Mouse (Mus musculus): ENCODE results near the gene Gm15448. TPM values are rescaled to one million over a fixed set of nuclear protein-coding genes. Genes with fewer than 3 reads are reported as not detected.
"Not testable (repeated sequence)": the region's sequence is repeated elsewhere in the genome, so short reads cannot be mapped to it uniquely, and the experiment has no call there.

Gene Gm15448
- total RNA-seq (2014; fragmentation: Nextera tagmentation), result not detected in 2 replicates
- total RNA-seq (2017), result 0.52 TPM in 1 of 2 replicates, not detected in the other

DNA sequence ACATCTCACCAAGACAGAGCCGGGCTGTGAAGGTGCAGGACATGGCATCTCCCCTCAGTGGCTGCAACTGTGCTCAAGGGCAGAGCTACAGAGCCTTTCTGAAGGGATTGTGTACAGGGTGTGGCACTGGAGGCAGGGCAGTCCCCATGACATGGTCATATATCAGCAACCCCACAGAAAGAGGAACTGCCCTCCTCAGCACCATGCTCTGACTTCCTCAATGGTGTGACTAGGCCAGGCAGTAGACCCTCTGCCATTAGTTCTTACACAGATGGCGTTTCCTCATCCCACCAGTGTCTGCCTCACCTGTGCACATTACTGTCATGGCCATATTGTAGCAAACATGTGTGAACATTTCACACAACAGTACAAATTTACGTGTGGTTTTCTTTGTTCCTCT is at the start of gene Gm15448:
Gene Gm15448 (minus strand): TSS at position 89 of the 400 bp plus-strand sequence.
- ATAC-seq (replicated peaks; ENCODE audit: poor library complexity, severe bottlenecking), result peak; percentile 35; the same call in 1 of the 2 replicates

DNA sequence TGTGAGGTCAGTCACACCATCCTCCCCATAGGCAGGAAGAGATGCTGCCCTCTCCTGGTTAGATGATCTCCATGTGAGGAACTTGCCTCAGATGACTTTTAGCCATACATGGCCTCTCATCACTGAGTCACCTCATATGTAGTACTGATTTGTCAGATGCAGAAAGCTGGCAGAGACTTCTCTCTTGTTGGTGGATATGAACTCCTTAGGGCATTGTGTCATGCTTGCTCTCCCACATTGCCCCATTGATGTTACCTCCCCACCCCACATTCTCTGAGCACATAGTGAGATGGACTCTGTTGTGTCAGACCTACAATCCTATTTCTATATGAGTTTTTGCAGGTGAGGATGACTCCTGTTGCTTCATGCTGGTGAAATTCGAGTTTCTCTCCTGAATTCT is 49.5 kb upstream of the Gm15448 start:
- ATAC-seq (replicated peaks; ENCODE audit: poor library complexity, severe bottlenecking), result not testable (repeated sequence)

DNA sequence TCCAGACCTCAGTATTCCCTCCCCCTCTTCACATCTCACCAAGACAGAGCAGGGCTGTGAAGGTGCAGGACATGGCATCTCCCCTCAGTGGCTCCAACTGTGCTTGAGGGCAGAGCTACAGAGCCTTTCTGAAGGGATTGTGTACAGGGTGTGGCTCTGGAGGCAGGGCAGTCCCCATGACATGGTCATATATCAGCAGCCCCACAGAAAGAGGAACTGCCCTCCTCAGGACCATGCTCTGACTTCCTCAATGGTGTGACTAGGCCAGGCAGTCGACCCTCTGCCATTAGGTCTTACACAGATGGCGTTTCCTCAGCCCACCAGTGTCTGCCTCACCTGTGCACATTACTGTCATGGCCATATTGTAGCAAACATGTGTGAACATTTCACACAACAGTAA is 19.5 kb upstream of the Gm15448 start, which contains the start of gene Pira2:
Gene Pira2 (minus strand): TSS at position 101 of the 400 bp plus-strand sequence.
- ATAC-seq (replicated peaks; ENCODE audit: poor library complexity, severe bottlenecking), result not testable (repeated sequence)

DNA sequence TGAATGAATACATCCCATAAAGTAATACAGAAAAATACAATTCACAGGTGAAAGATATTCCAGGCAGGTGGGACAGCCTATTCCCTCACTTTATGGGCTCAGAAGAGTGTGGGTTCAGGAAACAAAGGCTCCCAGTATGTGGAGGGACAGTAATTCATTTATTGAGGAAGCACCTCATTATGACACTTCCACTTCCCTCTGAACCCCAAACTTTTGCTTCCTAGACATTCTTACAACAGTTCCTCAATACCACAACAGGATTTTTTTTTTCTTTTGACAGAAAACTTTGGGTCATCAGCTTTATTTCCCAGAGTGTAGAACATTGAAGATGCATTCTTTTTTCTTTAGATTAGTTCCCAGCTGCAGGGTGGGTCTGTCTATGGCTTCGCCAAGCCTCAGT is 12.4 kb upstream of the Gm15448 start:
- peak; percentile 74 for ATAC-seq (replicated peaks; ENCODE audit: poor library complexity, severe bottlenecking)

DNA sequence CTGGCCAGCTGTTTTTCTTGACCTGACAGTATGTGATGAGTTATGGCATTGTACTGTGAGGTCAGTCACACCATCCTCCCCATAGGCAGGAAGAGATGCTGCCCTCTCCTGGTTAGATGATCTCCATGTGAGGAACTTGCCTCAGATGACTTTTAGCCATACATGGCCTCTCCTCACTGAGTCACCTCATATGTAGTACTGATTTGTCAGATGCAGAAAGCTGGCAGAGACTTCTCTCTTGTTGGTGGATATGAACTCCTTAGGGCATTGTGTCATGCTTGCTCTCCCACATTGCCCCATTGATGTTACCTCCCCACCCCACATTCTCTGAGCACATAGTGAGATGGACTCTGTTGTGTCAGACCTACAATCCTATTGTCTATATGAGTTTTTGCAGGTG is 5.1 kb upstream of the Gm15448 start:
- ATAC-seq (replicated peaks; ENCODE audit: poor library complexity, severe bottlenecking), result not testable (repeated sequence)

DNA sequence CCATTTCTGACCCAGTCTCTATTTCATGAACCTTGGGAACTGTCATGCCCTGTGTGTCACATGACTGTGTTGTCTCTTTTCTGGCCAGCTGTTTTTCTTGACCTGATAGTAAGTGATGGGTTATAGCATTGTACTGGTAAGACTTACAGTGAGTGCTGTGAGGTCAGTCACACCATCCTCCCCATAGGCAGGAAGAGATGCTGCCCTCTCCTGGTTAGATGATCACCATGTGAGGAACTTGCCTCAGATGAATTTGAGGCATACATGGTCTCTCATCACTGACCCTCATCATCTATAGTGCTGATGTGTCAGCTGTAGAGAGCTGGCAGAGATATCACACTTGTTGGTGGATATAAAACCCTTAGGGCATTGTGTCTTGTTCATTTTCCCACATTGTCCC is 13.6 kb downstream of the Gm15448 start:
- not testable (repeated sequence) for ATAC-seq (replicated peaks; ENCODE audit: poor library complexity, severe bottlenecking)

DNA sequence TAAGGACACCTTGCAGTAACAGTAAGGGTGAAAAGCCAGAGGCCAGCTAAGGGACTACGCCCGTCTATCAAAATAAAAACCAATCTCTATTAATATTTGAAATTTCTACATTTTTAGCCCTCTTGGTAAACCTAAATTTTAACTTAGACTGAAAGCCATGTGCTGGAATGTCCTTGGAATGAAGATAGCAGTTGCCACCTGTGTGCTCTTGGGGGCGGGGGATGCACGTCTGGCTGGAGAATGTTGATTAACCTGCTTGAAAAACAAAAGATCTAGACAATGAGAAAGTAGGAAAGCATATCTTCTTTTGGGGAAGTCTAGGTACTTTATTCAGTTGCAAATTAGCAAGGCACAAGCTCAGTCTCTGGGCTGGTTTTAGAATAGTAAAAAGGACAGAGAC is 22.6 kb downstream of the Gm15448 start:
- not testable (repeated sequence) for ATAC-seq (replicated peaks; ENCODE audit: poor library complexity, severe bottlenecking)

DNA sequence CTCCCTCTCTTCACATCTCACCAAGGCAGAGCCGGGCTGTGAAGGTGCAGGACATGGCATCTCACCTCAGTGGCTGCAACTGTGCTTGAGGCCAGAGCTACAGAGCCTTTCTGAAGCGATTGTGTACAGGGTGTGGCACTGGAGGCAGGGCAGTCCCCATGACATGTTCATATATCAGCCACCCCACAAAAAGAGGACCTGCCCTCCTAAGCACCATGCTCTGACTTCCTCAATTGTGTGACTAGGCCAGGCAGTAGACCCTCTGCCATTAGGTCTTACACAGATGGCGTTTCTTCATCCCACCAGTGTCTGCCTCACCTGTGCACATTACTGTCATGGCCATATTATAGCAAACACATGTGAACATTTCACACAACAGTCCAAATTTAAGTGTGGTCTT is 25.5 kb downstream of the Gm15448 start:
- ATAC-seq (replicated peaks; ENCODE audit: poor library complexity, severe bottlenecking), result peak; percentile 40; the same call in 1 of the 2 replicates

DNA sequence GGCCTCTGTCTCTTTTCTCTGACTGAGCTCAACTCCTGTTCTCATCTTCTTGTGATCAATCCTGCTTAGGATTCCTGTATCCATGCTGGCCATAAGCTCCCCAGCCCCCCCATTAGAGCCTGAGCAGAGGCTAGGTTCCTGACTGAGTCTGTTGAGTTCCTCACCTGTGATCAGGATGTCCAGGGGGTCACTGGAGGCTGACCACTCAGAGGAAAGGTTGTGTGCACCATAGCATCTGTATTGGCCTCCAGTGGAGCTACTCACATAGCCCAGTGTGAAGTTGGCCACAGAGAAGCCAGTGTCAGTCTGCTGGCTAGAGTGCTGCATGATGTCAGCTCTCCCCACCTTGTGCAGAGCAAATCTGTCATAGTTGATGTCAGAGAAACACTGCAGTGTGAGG is 29.2 kb downstream of the Gm15448 start:
- not testable (repeated sequence) for ATAC-seq (replicated peaks; ENCODE audit: poor library complexity, severe bottlenecking)

Other genes starting within 250 kb of the Gm15448 start
- not detected in 2 replicates for gene Oscar, start 209.5 kb downstream of the Gm15448 start, total RNA-seq (2014; fragmentation: Nextera tagmentation)
- not detected in 2 replicates for gene Oscar, start 209.5 kb downstream of the Gm15448 start, total RNA-seq (2017)
- 395 and 454 TPM in 2 replicates for gene Ndufa3, start 208.3 kb downstream of the Gm15448 start, total RNA-seq (2014; fragmentation: Nextera tagmentation)
- 132 and 210 TPM in 2 replicates for gene Ndufa3, start 208.3 kb downstream of the Gm15448 start, total RNA-seq (2017)
- 32.8 and 33.8 TPM in 2 replicates for gene Tfpt, start 195.8 kb downstream of the Gm15448 start, total RNA-seq (2014; fragmentation: Nextera tagmentation)
- 32.5 and 36.8 TPM in 2 replicates for gene Tfpt, start 195.8 kb downstream of the Gm15448 start, total RNA-seq (2017)
- 47.8 and 91.0 TPM in 2 replicates for gene Prpf31, start 195.7 kb downstream of the Gm15448 start, total RNA-seq (2014; fragmentation: Nextera tagmentation)
- 123 and 132 TPM in 2 replicates for gene Prpf31, start 195.7 kb downstream of the Gm15448 start, total RNA-seq (2017)
- gene Cnot3, start 180.4 kb downstream of the Gm15448 start, total RNA-seq (2014; fragmentation: Nextera tagmentation), result 138 and 156 TPM in 2 replicates
- 19.0 and 22.7 TPM in 2 replicates for gene Cnot3, start 180.4 kb downstream of the Gm15448 start, total RNA-seq (2017)
- gene Leng1, start 159.8 kb downstream of the Gm15448 start, total RNA-seq (2014; fragmentation: Nextera tagmentation), result 5.2 and 6.6 TPM in 2 replicates
- 4.7 and 7.2 TPM in 2 replicates for gene Leng1, start 159.8 kb downstream of the Gm15448 start, total RNA-seq (2017)
- 4.7 and 11.5 TPM in 2 replicates for gene Tmc4, start 148.1 kb downstream of the Gm15448 start, total RNA-seq (2014; fragmentation: Nextera tagmentation)
- gene Tmc4, start 148.1 kb downstream of the Gm15448 start, total RNA-seq (2017), result 2.2 and 2.3 TPM in 2 replicates
- 21.2 and 28.7 TPM in 2 replicates for gene Tsen34, start 132.8 kb downstream of the Gm15448 start, total RNA-seq (2014; fragmentation: Nextera tagmentation)
- gene Tsen34, start 132.8 kb downstream of the Gm15448 start, total RNA-seq (2017), result 31.6 and 37.5 TPM in 2 replicates
- gene Mboat7, start 132.2 kb downstream of the Gm15448 start, total RNA-seq (2014; fragmentation: Nextera tagmentation), result 63.5 and 76.3 TPM in 2 replicates
- 22.6 and 38.3 TPM in 2 replicates for gene Mboat7, start 132.2 kb downstream of the Gm15448 start, total RNA-seq (2017)
- gene Rps9, start 121.7 kb downstream of the Gm15448 start, total RNA-seq (2014; fragmentation: Nextera tagmentation), result 3,458 and 3,628 TPM in 2 replicates
- 1,516 and 1,598 TPM in 2 replicates for gene Rps9, start 121.7 kb downstream of the Gm15448 start, total RNA-seq (2017)
- 3.8 TPM in 1 of 2 replicates, not detected in the other for gene Pirb, start 105.3 kb downstream of the Gm15448 start, total RNA-seq (2014; fragmentation: Nextera tagmentation)
- gene Pirb, start 105.3 kb downstream of the Gm15448 start, total RNA-seq (2017), result 3.1 and 3.3 TPM in 2 replicates
- 0.43 TPM in 1 of 2 replicates, not detected in the other for gene Pira2, start 19.4 kb upstream of the Gm15448 start, total RNA-seq (2014; fragmentation: Nextera tagmentation)
- 0.60 and 1.9 TPM in 2 replicates for gene Pira2, start 19.4 kb upstream of the Gm15448 start, total RNA-seq (2017)
- 1.4 TPM in 1 of 2 replicates, not detected in the other for gene Gm14548, start 72.4 kb upstream of the Gm15448 start, total RNA-seq (2014; fragmentation: Nextera tagmentation)
- 1.7 TPM in 1 of 2 replicates, not detected in the other for gene Gm14548, start 72.4 kb upstream of the Gm15448 start, total RNA-seq (2017)
- not detected in 2 replicates for gene Lilra6, start 89.8 kb upstream of the Gm15448 start, total RNA-seq (2014; fragmentation: Nextera tagmentation)
- 1.6 TPM in 1 of 2 replicates, not detected in the other for gene Lilra6, start 89.8 kb upstream of the Gm15448 start, total RNA-seq (2017)
- gene Lair1, start 237.5 kb upstream of the Gm15448 start, total RNA-seq (2014; fragmentation: Nextera tagmentation), result 32.6 and 38.7 TPM in 2 replicates
- 78.9 and 81.0 TPM in 2 replicates for gene Lair1, start 237.5 kb upstream of the Gm15448 start, total RNA-seq (2017)

All from granulocyte monocyte progenitor cell, adult 5-6 weeks (primary cell).